Mouse (Mus musculus): ENCODE data around the gene Fez1.

The Fez1 gene

GRCm38 (mm10) chr9:36821644-36822000, at the start of gene Fez1:
Fez1 (plus strand) TSS chr9:36821864.
- peak in 1 of 2 experiments; percentile 21 for DNase-seq (ENCODE audit: low spot score in 2 of 2)

- DNase-seq (ENCODE audit: low spot score in 2 of 2): no peak
Observed at GRCm38 (mm10) chr9:36783921-36784320, 37.7 kb upstream of the Fez1 start.

GRCm38 (mm10) chr9:36792191-36792590, 29.5 kb upstream of the Fez1 start:
- no peak for DNase-seq (ENCODE audit: low spot score in 2 of 2)

- no peak for DNase-seq (ENCODE audit: low spot score in 2 of 2)
Observed at GRCm38 (mm10) chr9:36794487-36794886, 27.2 kb upstream of the Fez1 start.

GRCm38 (mm10) chr9:36795556-36795955, 26.1 kb upstream of the Fez1 start:
- DNase-seq (ENCODE audit: low spot score in 2 of 2): no peak

- DNase-seq (ENCODE audit: low spot score in 2 of 2): no peak
Observed at GRCm38 (mm10) chr9:36796224-36796623, 25.4 kb upstream of the Fez1 start.

- peak; percentile 90 to 95 for DNase-seq (ENCODE audit: low spot score in 2 of 2)
Observed at GRCm38 (mm10) chr9:36796781-36797555, 24.7 kb upstream of the Fez1 start, which contains the start of gene Ei24. Ei24 (minus strand) TSS chr9:36797393.

GRCm38 (mm10) chr9:36801961-36802360, 19.7 kb upstream of the Fez1 start:
- no peak for DNase-seq (ENCODE audit: low spot score in 2 of 2)

- DNase-seq (ENCODE audit: low spot score in 2 of 2): no peak
Observed at GRCm38 (mm10) chr9:36802951-36803350, 18.7 kb upstream of the Fez1 start.

- DNase-seq (ENCODE audit: low spot score in 2 of 2): no peak
Observed at GRCm38 (mm10) chr9:36803386-36803785, 18.3 kb upstream of the Fez1 start.

GRCm38 (mm10) chr9:36803926-36804325, 17.7 kb upstream of the Fez1 start:
- DNase-seq (ENCODE audit: low spot score in 2 of 2): no peak

GRCm38 (mm10) chr9:36805256-36805975, 16.2 kb upstream of the Fez1 start:
- no peak for DNase-seq (ENCODE audit: low spot score in 2 of 2)

GRCm38 (mm10) chr9:36808126-36808785, 13.4 kb upstream of the Fez1 start:
- no peak for DNase-seq (ENCODE audit: low spot score in 2 of 2)

GRCm38 (mm10) chr9:36814486-36814885, 7.2 kb upstream of the Fez1 start:
- DNase-seq (ENCODE audit: low spot score in 2 of 2): no peak

- DNase-seq (ENCODE audit: low spot score in 2 of 2): no peak
Observed at GRCm38 (mm10) chr9:36818905-36819304, 2.8 kb upstream of the Fez1 start.

GRCm38 (mm10) chr9:36820969-36821643, 558 bp upstream of the Fez1 start:
- DNase-seq (ENCODE audit: low spot score in 2 of 2): no peak

- no peak for DNase-seq (ENCODE audit: low spot score in 2 of 2)
Observed at GRCm38 (mm10) chr9:36822024-36822423, 360 bp downstream of the Fez1 start.

GRCm38 (mm10) chr9:36826612-36827363, 5.1 kb downstream of the Fez1 start:
- DNase-seq (ENCODE audit: low spot score in 2 of 2): no peak

GRCm38 (mm10) chr9:36831401-36831800, 9.7 kb downstream of the Fez1 start:
- no peak for DNase-seq (ENCODE audit: low spot score in 2 of 2)

- DNase-seq (ENCODE audit: low spot score in 2 of 2): peak; percentile 61 to 62
Observed at GRCm38 (mm10) chr9:36832529-36832928, 10.9 kb downstream of the Fez1 start.
